ENCODE assay signal across 19 mouse cellular contexts in the genomic region with DNA sequence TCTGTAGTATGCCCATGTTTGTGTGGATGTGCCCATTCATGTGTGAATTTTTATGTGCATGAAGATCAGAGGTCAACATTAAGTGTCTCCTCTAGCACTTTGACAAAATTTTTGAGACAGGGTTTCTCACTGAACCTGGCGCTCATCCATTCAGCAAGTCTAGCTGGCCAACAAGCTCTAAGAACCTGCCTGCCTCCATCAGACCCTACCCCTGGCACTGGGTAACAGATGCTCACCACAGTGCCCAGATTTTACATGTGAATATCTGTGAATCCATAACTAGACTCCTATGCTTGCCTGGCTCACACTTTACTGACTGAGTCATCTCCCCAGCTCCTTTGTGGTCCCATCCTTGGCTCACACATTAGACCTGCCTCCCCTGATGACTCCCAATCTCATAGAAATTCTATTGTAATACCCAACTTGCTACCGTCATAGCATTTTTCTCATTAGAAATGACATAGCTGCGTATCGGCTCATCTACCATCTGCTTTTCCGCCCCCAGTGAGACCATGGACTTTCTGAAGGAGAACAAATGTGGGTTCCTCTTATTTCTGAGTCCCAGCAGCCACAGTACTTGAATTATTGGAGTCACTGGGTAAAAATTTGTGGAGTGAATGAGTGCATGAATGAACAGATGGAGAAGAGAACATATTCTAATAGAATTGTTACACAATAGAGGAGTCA.
DNase-seq lines count a peak whose midpoint lies in the region; ATAC-seq and TF ChIP-seq lines count a peak whose summit lies in the region.
"Had no signal": no experiment of that assay in that cellular context is flagged by ENCODE, and none has a peak within 500 bp of the region (broad histone marks: within the 10 kb centered on the region; RNA-seq: fewer than 3 reads in every experiment).

No protein-coding gene starts in this region.

- no peaks in the 10 kb centered on the region for H3K4me1 ChIP-seq in hindbrain, postnatal 0 days (ENCODE audit: insufficient read depth, low read length)
- no peaks in the 10 kb centered on the region for H3K4me1 ChIP-seq in hindbrain, embryonic 12.5 days
- H3K4me1 ChIP-seq: embryonic facial prominence, embryonic 12.5 days; heart, embryonic 15.5 days; hindbrain, embryonic 10.5 days; intestine, embryonic 15.5 days; kidney, embryonic 15.5 days; neural tube, embryonic 13.5 days had no signal

- H3K36me3 ChIP-seq in hindbrain, postnatal 0 days (ENCODE audit: insufficient read depth, low read length) = no peaks in the 10 kb centered on the region
- H3K36me3 ChIP-seq in hindbrain, embryonic 12.5 days = no peaks in the 10 kb centered on the region
- H3K36me3 ChIP-seq: embryonic facial prominence, embryonic 12.5 days; heart, embryonic 15.5 days; hindbrain, embryonic 10.5 days; intestine, embryonic 15.5 days; kidney, embryonic 15.5 days had no signal

- WGBS in hindbrain, postnatal 0 days = 89% methylated on average over 5 of the region's 5 CpGs
- WGBS in hindbrain, embryonic 12.5 days = 95% methylated on average over 5 of the region's 5 CpGs

- no peak overlapping the region; the same call in 1 of the 2 replicates for H3K27ac ChIP-seq in hindbrain, postnatal 0 days
- no peak overlapping the region for H3K27ac ChIP-seq in hindbrain, embryonic 12.5 days
- H3K27ac ChIP-seq: embryonic facial prominence, embryonic 12.5 days; heart, embryonic 15.5 days; hindbrain, embryonic 10.5 days; intestine, embryonic 15.5 days; kidney, embryonic 15.5 days; neural tube, embryonic 13.5 days had no signal

- no peak for ATAC-seq in hindbrain, postnatal 0 days
- no peak for ATAC-seq in hindbrain, embryonic 12.5 days (ENCODE audit: low FRiP score)
- no peak for ATAC-seq in megakaryocyte progenitor cell, adult 5-6 weeks (replicated peaks; ENCODE audit: poor library complexity)
- ATAC-seq: forebrain, embryonic 16.5 days; intestine, embryonic 15.5 days had no signal

- TF ChIP-seq CTCF in hindbrain, postnatal 0 days (IDR thresholded peaks at IDR 0.05; ENCODE audit: low read depth) = no peak

- no peak overlapping the region for H3K4me2 ChIP-seq in hindbrain, postnatal 0 days (ENCODE audit: low read depth, low read length)
- no peak overlapping the region for H3K4me2 ChIP-seq in hindbrain, embryonic 12.5 days (replicated peaks)
- H3K4me2 ChIP-seq: embryonic facial prominence, embryonic 12.5 days; heart, embryonic 15.5 days; intestine, embryonic 15.5 days; kidney, embryonic 15.5 days; neural tube, embryonic 13.5 days had no signal

- H3K9ac ChIP-seq in hindbrain, postnatal 0 days (replicated peaks; ENCODE audit: low read length) = no peak overlapping the region
- no peak overlapping the region for H3K9ac ChIP-seq in hindbrain, embryonic 12.5 days
- H3K9ac ChIP-seq: embryonic facial prominence, embryonic 12.5 days; heart, embryonic 15.5 days; intestine, embryonic 15.5 days; kidney, embryonic 15.5 days; neural tube, embryonic 13.5 days had no signal

- H3K4me3 ChIP-seq in hindbrain, postnatal 0 days (ENCODE audit: low read length) = no peak overlapping the region
- no peak overlapping the region for H3K4me3 ChIP-seq in hindbrain, embryonic 12.5 days
- H3K4me3 ChIP-seq: embryonic facial prominence, embryonic 12.5 days; heart, embryonic 15.5 days; hindbrain, embryonic 10.5 days; intestine, embryonic 15.5 days; kidney, embryonic 15.5 days; neural tube, embryonic 13.5 days had no signal

- H3K9me3 ChIP-seq in hindbrain, postnatal 0 days (ENCODE audit: low read length) = no peaks in the 10 kb centered on the region
- no peaks in the 10 kb centered on the region for H3K9me3 ChIP-seq in hindbrain, embryonic 12.5 days (replicated peaks)
- H3K9me3 ChIP-seq: embryonic facial prominence, embryonic 12.5 days; heart, embryonic 15.5 days; hindbrain, embryonic 10.5 days; intestine, embryonic 15.5 days; kidney, embryonic 15.5 days; neural tube, embryonic 13.5 days had no signal

- no peaks in the 10 kb centered on the region for H3K27me3 ChIP-seq in hindbrain, postnatal 0 days (ENCODE audit: insufficient read depth, low read length)
- H3K27me3 ChIP-seq in hindbrain, embryonic 12.5 days = no peaks in the 10 kb centered on the region
- H3K27me3 ChIP-seq: embryonic facial prominence, embryonic 12.5 days; heart, embryonic 15.5 days; intestine, embryonic 15.5 days; kidney, embryonic 15.5 days; neural tube, embryonic 13.5 days had no signal

- peak; percentile 10 for DNase-seq in hindbrain, postnatal 0 days (ENCODE audit: low spot score)
- DNase-seq in right cerebral cortex, adult 18-20 months = peak; percentile 46
- DNase-seq in right cerebral cortex, postnatal 10 days (ENCODE audit: low spot score in 2 of 2) = no peak
- peak; percentile 33 to 42 for DNase-seq in layer of hippocampus, adult 8-10 months (ENCODE audit: low spot score in 2 of 2)
- DNase-seq in MN1 (ENCODE audit: low spot score) = no peak
- DNase-seq: adrenal gland, adult 2 months; cerebellum, adult 18-20 months; gastrocnemius, postnatal 10 days; lung, postnatal 10 days; thymus, adult 18-20 months had no signal

Comparison
In these comparisons a context has a peak if more than half of its experiments do, and no peak if none do; other contexts are left out.
1. DNase-seq: peak in hindbrain, postnatal 0 days (single experiment), right cerebral cortex, adult 18-20 months (single experiment) and layer of hippocampus, adult 8-10 months (2 of 2); none in right cerebral cortex, postnatal 10 days (0 of 2) and MN1 (single experiment).